Mouse (Mus musculus): ENCODE results near the gene Grin1.

The Grin1 gene

DNA sequence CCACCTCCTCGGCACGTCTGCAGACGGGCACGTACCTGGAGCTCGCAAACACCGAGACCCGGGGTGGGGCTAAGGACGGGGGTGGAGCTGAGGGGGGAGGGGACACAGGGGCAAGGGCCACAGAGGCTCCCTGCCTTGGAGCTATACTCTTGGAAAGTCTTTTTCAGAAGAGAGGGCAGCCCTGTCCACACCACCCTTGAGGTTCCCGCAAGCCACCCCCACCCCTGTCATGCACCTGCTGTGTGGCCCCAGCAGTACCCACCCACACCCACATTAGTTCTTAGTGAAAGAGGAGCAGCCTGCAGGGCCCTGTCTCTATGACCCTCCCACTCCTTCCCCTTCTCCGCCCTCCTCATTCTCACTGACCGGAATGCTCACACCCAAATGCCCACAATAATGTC is 7.5 kb downstream of the Grin1 start:
- no peak for DNase-seq

DNA sequence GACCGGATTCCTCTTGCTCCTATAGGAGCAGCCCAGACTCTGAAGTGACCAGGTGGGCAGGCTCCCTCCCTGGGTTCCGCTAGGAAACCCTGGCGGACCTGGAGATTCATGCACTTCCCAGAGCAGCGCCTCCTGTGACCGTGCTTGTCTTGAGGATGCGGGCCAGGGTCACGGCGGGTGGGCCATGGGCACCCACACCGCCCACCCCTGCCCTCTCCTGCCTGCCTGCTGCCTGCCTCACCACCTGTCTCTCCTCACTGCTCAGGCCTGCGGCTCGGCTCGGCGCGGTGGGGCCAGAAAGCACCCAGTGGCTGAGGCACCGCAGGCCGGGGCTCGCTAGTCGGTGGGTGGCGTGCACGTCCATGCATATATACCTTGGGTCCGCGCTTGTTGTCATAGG is 8.0 kb downstream of the Grin1 start:
- DNase-seq = no peak

DNA sequence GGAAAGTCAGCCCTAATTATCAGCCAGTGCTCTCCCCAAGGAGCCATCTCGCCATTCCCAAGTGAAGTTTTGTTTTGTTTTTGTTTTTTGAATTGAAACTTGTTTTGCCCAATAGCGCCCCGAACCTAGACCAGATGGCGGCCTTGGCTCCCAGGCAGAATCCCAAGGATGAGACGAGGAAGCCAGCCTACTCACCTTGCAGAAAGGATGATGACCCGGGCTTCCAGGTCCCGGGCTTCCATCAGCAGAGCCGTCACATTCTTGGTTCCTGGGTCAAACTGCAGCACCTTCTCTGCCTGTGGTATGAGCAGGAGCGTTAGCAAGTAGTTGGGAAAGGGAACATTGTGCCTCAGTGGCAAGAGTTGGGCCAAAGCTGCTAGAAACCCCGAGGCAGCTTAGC is 8.8 kb downstream of the Grin1 start:
- DNase-seq = no peak

DNA sequence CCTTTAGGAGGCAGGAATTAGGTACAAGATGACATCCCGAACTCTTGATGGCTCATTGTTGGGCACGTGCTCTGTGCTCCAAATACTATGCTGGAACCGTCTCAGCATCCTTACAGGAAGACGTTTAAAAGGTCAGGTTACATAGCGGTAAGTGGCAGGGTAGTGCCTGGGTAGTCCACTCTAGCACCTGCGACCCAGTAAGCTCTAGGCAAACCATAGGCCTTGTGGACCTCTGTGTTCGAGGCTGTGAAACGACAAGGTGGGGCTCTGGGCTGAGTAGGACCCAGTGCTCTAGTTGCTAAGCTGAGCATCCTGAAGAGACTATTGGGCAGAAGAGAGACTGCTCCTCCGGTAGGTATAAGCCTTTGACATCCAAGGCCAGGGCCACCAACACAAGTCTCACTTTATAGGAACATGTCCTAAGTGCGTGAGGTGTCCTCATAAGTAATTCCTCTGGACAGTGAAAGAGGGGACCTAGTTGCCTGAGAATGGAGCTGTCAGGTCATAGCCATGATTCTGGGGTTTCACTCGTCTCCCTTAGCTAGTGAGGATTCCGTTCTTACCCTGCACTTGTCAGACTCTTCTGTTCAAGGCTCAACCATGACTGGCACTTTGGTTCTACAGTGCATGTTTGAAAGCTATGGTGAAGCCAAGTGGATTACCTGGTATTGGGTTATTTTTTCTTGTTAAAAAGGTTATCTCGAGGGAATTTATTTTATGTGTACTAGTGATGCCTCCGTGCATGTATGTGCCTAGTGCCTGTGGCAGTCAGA is 13.2 kb downstream of the Grin1 start:
- DNase-seq = no peak

DNA sequence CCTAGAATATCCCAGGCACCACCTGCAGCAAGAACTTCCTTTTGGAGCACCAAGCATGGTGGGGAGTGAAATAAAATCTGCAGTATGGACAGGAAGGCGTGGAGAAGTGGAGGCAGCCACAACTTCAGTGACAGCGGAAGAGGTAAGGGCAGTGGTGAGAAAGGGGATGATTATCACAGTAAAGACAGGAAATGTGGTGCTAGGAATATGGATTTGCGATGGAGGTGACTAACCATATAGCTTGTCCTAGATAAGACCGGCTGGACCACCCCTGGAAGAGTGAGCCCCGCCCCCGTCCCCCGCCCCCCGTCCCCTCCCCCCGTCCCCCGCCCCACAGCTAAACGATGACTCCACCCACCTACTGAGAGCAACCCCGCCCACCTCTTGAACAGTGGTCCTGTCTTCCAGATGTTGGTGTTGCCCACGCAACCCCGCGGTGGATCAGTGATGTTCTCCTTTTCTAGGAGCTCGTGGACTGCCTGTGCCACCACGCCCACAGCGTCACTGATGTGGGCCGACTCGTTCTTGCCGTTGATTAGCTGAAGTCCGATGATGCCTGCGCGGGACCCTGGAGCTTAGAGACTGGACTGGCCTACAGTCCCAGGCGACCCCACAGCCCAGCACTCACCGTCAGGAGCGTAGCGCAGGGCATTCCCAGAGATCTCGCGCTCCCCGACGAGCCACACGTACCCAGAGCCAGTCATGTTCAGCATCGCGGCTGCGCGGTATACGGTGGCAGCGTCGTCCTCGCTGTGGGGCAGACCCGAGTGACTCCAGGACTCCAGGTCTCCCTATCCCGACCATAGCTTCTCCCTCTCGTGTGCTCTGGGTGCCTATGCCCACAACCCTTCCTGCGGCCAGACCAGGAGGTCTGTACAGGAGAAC is 14.1 kb downstream of the Grin1 start:
- DNase-seq = peak; percentile 60 to 65

DNA sequence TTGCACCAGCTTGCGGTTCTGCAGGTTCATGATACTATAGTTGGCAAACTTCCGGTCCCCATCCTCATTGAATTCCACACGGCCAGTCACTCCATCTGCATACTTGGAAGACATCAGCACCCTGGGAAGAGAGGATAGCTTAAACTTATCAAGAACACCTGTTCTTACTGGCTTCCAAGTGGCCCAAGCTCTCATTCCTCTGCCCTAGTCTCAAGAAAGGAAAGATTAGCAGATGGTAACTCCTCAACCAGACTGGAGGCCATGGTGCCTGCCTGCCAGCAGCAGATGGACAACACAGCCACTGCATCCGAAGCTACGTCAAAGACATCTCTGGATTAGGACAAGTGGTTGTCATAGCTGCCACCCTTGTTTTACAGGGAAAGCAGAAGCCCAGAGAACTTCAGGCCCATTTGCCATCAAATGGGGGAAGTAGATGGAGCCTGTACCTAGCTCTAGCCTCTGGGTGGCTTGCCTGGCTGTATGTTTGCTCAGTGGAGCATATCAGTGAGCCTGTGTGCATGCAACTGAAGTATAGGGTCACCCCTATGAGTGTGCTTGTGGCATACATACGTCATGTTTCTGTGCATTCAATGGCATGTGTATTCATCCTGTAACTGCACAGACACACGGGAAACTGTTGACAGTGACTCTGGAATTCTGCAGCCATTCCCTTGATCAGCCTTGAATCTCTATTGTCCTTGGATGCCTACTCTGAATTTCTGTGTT is 14.9 kb downstream of the Grin1 start:
- DNase-seq = no peak

DNA sequence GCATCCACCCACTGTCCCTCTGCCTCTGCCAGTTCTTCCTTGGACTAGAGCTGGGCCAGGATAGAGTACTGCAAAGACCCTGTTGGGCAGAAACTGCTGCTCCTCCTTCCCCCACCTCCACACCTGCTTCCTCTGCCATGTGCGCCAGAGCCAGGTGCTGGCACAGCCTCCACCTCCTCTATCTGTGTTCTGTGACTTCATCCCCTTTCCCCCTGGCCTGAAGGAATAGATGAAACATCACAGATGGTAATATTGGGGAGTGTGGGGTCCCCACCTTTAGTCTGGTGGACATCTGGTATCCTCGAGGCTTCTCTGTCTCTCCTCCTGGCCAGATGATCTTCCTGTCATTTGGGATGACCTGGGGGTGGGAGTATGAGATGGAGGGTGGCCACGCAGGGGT is 15.5 kb downstream of the Grin1 start:
- DNase-seq = no peak

DNA sequence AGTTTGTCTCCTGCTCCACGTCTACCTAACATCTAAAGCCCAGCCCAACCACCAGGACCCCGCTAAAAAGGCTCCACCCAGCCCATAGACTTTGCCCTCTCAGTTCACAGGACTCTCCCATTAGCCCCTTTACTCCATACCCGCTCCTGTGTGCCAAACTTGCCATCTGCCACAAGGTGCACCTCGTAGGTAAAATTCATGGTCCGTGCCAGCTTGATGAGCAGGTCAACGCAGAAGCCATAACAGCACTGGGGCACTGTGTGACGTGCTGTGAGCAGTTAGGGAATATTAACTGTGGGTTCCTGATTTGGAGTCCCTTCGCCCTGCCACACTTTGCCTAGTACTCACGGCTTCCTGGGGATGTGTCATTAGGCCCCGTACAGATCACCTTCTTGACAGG is 20.9 kb downstream of the Grin1 start:
- no peak for DNase-seq

DNA sequence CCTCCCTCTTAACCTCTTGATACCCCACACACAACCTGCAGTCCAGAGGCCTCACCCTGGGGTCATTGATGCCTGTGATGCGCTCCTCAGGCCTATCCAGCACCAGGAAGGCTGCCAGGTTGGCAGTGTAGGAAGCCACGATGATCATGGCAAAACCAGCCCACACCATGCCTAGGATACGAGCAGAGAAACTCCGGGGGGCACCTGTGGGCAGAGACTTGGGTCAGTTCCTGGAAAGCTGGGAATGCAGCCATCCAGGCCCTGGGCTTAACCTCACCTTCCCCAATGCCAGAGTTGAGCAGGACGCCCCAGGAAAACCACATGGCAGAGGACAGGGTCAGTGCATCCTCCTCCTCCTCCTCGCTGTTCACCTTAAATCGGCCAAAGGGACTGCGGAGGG is 21.9 kb downstream of the Grin1 start:
- no peak for DNase-seq

DNA sequence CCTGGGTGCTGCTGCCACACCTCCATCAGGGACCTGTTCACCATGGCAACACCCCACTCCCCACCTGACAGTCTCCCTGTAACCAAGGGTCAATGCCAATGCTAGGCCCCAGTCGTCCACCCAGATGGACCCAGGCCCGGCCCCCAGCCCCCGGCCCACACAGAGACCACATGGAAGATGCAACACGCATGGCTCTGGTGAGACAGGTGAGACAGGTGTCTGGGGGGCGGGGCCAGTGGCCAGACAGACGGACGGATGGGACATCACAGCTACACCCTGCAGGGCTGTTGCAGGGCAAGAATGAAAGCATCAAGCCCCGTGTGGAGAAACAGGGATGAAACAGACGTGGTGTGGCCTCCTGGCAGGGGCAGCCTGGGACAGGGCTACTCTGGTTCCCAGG is 25.3 kb downstream of the Grin1 start:
- DNase-seq = no peak

DNA sequence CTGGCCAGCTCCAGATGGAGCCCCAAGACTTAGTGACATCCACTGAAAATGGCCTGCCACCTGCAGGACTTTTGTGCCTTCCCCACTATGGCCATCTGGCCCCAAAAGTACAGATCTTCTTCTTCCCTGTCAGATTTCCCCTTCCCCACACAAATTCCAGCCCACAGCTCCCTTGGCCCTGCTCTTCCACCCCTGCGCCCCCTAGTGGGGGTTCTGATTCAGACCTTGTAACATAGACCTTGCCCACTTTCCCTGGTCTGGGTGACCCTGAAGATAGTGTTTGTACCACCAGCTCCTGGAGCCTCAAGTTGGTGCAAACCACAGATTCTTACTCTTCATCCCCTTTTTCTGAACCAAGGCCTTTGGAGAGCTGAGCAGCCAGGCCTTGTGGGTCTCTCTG is 26.1 kb downstream of the Grin1 start:
- peak; percentile 88 for DNase-seq

DNA sequence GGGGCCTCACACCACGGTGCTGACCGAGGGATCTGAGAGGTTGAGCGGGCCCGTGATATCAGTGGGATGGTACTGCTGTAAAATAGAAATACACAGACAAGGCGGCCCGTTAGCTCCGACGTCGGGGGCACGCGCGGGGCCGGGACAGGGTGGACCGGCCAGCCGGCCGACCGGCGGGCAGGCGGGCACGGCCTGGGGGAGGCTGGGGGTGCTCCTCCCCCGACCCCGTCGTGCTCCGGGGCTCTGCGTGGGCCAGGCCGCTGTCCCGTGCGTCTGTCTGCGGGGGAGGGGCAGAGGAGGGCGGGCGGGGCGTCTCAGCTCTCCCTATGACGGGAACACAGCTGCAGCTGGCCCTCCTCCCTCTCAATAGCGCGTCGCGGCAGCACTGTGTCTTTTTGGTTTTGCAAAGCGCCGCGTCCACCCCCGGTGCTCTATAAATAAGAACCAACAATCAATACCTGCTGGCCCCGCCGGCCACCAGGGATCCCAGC is 26.9 kb downstream of the Grin1 start:
- DNase-seq = no peak

DNA sequence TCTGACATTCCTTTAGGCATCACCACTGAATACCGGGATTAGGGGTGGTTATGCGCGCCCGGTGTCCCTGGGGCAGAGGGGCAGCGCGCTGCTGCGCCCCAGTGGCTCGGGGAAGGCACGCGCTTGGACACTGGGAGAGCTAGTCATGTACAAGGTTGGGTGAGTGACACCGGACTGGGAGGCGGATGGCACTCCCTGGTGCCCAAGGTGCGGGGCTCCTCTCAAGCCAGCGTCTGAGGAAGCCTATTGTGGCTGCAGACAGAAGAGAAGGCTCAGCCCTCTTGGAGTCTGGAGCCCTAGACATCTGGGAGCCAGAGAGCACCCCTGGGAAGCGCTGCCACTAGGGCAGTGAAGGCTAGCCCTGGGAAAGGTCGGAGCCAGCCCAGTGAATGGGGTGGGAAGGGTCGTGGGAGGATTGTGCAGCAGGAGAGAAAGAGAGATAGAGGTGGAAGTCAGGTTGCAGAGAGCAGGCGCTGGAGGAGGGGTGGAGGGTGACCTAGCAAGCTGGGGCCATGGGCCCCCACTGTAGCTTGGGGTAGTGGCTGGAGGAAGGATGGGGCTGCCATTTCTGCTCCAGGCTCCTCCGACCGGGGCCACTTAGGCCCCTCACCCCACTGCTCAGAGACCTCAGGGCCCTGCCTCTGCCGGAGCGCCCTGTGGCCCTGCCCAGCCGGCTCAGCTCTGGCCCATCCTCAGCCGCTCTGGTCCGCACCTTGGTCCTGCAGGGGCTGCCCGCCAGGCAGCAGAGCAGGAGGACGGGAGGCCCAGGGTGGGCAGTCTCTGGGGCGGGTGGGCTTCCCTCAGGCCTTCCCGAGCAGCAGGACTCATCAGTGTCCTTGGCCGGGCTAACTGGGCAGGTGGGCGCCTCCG is 27.6 kb downstream of the Grin1 start:
- DNase-seq = no peak

DNA sequence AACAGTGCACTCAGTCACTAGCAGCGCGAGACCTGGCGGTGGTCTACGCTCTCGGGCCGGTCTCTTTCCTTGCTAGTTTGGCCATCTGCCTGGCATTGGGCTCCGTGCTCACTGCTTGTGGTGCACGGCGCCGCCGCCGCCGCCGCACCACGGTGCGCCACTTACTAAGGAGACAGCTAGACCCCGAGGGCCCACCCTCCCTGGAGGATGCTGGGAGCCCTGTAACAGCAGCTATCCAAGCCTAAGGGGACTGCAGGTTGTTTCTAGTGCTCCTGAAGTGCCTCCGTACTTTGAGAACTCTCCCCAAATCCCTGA is 28.2 kb downstream of the Grin1 start:
- DNase-seq = no peak

DNA sequence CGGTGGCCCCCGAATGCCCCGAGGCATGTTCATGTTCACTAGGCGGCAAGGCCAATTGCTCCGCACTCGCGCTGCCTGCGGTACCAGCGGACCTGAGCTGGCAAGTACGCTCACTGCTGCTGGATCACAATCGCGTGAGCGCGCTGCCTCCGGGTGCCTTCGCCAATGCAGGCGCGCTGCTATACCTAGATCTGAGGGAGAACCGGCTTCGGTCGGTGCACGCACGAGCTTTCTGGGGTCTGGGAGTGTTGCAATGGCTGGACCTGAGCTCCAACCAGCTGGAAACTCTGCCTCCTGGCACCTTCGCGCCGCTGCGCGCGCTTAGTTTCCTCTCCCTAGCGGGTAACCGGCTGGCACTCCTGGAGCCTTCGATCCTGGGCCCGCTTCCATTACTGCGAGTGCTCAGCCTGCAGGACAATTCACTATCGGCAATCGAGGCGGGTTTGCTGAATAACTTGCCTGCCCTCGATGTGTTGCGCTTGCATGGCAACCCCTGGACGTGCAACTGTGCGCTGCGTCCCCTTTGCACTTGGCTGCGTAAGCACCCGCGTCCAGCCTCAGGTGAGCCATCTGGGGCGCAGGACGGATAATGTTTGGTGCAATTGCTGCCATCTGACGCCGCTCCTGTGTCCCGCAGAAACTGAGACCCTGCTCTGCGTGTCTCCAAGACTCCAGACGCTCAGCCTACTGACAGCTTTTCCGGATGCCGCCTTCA is 28.7 kb downstream of the Grin1 start:
- DNase-seq = no peak

DNA sequence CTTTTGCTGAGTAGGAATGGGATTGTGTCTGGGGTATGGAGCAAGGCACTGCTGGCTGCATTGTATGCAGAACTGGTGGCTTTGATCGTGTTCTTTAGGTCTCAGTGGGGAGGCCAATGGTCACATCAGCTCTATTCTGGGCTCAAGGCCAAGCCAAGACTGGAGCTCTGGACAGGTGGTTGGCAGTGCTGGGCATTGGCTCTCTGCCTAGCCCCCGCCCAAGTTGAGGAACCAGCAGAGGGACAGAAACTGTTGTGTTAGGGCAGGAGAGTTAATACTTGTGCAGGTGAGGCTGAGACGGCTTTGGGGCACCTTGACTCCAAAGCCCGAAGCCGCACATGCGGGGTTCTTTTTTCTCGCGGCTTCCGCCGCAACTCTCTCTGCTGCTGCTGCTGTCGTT is 29.3 kb downstream of the Grin1 start, which contains the start of gene Lrrc26:
Lrrc26 (plus strand) TSS at position 265 of the 400 bp plus-strand sequence.
- no peak for DNase-seq

DNA sequence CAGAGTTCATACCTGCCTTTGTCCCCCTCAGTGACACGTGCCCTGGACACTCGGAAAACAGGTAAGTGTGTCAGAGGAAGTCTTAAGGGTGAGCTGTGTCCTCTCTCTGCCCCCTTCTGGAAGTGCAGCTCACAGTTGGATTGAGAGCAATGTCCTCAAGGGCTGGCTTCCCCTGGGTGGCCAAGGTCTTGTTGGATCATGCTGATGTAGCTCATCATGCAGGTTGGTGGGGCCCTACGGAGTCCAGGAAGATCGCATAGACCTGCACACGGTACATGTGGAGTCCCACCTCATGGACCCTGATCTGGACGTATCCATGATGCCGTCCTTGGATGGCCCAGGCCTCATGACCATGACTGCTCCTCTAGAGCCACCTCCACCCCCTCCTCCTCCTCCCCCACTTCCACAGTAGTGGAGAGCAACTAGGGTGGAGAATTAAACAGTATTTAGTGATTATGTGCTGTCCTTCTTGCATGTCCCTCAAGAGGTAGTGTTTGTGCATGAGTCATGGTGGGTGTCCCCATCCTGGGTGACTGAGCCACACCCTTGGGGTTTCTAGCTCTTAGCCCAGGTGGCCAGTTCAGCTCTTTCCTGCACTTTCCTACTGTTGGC is 30.1 kb downstream of the Grin1 start:
- DNase-seq = no peak

DNA sequence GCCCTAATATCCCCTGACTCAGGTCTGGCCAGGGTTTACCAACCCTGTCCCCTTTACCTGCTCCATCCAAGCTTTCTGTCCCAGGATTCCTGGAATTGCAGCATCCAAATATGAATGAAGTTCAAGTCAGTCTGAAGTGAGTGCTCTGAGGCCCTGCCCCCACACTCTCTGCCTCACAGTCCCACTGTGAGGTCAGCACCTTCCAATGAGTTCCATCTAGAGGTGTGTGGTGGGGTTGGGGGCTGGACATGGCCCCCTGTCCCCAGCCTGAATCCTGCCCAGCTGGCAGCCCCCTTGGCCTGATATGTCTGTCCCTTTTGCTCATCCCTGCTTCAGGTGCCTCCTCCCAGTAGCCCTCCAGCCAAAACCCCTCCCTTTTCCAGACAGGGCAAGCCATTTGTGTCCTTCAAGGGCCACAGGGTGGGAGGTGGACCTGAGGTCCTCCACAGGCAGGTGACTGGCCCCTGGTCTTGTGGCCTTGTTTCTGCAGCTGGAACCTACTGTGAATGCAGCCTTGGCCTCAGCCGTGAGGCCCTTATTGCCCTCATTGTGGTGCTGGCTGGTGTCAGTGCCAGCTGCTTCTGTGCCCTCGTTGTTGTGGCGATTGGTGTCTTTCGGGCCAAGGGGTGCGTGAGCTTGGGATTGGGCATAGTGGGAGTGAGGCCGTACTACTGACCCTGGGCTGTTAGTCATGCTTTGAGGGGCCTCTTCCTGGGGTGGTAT is 30.9 kb downstream of the Grin1 start, which contains the start of gene Tmem210:
Tmem210 (plus strand) TSS at position 219 of the 723 bp plus-strand sequence.
- DNase-seq = no peak

DNA sequence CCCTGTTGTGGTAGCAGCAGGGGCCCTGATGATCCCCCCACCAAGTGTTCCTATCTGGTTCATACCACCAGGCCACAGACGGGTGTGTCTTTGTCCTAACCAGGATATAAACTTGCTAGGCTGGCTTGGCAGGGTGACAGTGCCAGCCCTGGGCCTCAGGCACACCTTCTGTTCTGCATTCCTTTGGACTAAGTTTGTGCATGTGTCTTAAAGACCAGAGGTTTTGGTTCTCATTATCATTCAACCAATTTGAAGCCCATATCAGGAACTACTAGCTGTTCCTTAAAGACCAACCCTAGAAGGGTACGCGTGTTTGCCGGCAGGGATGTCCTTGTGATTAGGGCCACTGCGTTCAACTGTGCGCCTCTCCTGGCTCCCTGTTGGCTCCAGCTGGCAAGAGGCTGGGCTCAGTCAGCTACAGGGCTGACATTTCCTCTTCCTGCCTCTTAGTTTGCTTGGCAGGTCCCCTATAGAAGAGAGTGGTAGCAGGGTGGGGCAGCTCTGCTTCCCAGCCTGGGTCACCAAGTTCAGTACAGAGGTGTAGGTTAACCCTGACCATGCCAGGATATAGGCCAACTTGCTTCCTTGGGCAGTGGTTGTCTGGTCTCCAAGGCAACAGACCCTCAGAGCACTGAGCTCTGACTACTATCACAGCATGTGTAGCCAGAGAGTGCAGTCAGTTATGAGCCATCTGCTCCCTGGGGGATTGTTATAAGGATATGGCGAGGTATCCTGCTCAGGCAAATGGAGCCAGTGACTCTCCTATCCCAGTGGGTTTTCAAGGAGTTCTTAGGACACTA is 31.9 kb downstream of the Grin1 start:
- no peak for DNase-seq

DNA sequence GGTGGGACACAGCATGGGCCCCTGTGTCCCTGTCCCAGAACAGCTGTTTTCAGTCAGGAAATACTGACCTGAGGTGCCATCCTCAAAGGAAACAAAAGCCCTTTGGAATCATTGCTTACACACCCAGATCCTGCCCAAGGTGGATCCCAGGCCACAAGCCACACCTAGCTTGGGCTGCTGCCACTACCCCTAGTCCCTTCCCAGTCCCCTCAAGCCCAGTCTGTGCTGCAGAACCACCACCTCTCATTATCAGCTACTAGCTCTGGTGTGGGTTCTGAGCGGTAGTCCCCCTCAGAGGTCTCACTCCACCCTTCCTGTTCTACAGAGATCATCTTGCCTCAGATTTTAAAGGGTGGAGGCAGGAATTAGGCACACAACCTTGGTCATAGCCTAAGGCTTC is 32.7 kb downstream of the Grin1 start:
- no peak for DNase-seq
